Mouse (Mus musculus): ENCODE measurements around the gene Pnisr.

DNA sequence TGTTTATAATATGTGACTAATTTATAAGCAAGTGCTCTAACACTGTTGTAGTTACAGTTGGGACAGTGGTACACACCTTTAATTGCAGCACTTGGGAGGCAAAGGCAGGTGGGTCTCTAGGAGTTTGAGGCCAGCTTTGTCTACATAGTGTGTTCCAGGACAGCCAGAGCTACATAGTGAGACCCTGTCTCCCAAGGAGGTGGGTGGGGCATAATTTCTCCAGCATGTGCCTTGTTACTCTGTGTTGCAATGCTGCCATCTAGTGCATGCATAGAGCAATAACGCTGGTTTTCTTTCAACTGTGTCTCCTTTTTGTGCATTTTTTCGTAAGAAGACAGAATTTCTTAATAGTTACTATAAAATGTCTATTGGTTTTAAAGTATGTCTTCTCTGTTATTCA, 33.4 kb upstream of the Pnisr start:
- no peak for TF ChIP-seq POLR2AphosphoS2 (IDR thresholded peaks at IDR 0.05; ENCODE audit: insufficient read length, low read depth)
- TF ChIP-seq CEBPB (IDR thresholded peaks at IDR 0.05; ENCODE audit: insufficient read depth, poor library complexity, severe bottlenecking), result no peak
- no peak for TF ChIP-seq E2F4 (IDR thresholded peaks at IDR 0.05; ENCODE audit: insufficient read depth)
- no peak for TF ChIP-seq POLR2A (IDR thresholded peaks at IDR 0.05; ENCODE audit: insufficient read length, low read depth)
- TF ChIP-seq TCF3 (IDR thresholded peaks at IDR 0.05; ENCODE audit: insufficient read length, low read depth), result no peak
- no peak for TF ChIP-seq MAX (IDR thresholded peaks at IDR 0.05; ENCODE audit: low read depth)
- TF ChIP-seq MYOG (IDR thresholded peaks at IDR 0.05; ENCODE audit: control insufficient read depth in 1 of 3, insufficient read depth in 1 of 3, insufficient read length in 2 of 3, low read depth in 2 of 3), result no peak
- no peak for TF ChIP-seq TCF12 (IDR thresholded peaks at IDR 0.05; ENCODE audit: insufficient read depth, poor library complexity, severe bottlenecking)
- no peak for TF ChIP-seq USF1 (IDR thresholded peaks at IDR 0.05; ENCODE audit: low read depth)
- TF ChIP-seq REST (IDR thresholded peaks at IDR 0.05; ENCODE audit: insufficient read depth, insufficient read length), result no peak

Data from myocyte (in vitro differentiated cells).